Mouse (Mus musculus) bone marrow macrophage, adult 2 months (primary cell): ENCODE results near the gene Hydin.

ENCODE experiments used
- CTCF ChIP-seq: IDR thresholded peaks from 2 replicates; pipeline ENCODE4 v1.5.1; 2012; ENCODE audit warnings: low read depth, mild to moderate bottlenecking, low read length, moderate library complexity
- POLR2A ChIP-seq: IDR thresholded peaks from 2 replicates; pipeline ENCODE4 v1.6.1; 2012; ENCODE audit warnings: mild to moderate bottlenecking, low read depth, low read length, borderline replicate concordance

GRCm38 (mm10) chr8:110345697-110346394 lies 79.1 kb downstream of the Hydin start:
- TF ChIP-seq CTCF (no peak), POLR2A (no peak)
